Mouse (Mus musculus) lung, embryonic 15.5 days (tissue): Measurements from ENCODE around the gene 1700034J05Rik. TPM values are rescaled to one million over a fixed set of nuclear protein-coding genes. Genes with fewer than 3 reads are reported as not detected.

Experiments
- ATAC-seq: fragments of 200-750 bp; cut with Nextera tagmentation; 2 replicates; pipeline ENCODE4 v1.8.0; 2017; ENCODE audit warnings: moderate number of reproducible peaks, borderline replicate concordance; ENCODE audit not compliant: low FRiP score, low TSS enrichment; ENCODE audit errors: extremely low read depth
- H3K27ac ChIP-seq: fragments of 300-500 bp; sonication (generic); 2 replicates; pipeline ENCODE4 v1.5.1; 2015; ENCODE audit warnings: moderate library complexity, mild to moderate bottlenecking, inconsistent platforms
- H3K27me3 ChIP-seq: fragments of 300-500 bp; sonication (generic); 2 replicates; pipeline ENCODE4 v1.6.1; 2015; ENCODE audit warnings: inconsistent platforms
- H3K36me3 ChIP-seq: fragments of 300-500 bp; sonication (generic); 2 replicates; pipeline ENCODE4 v1.6.1; 2015; ENCODE audit warnings: inconsistent platforms
- H3K4me1 ChIP-seq: fragments of 300-500 bp; sonication (generic); 2 replicates; pipeline ENCODE4 v1.6.1; 2015; ENCODE audit warnings: inconsistent platforms
- H3K4me2 ChIP-seq: fragments of 300-500 bp; sonication (generic); 2 replicates; pipeline ENCODE4 v1.6.1; 2015; ENCODE audit warnings: inconsistent platforms, mild to moderate bottlenecking, moderate library complexity
- H3K4me3 ChIP-seq: fragments of 300-500 bp; sonication (generic); 2 replicates; pipeline ENCODE4 v1.5.1; 2015; ENCODE audit warnings: mild to moderate bottlenecking, inconsistent platforms
- H3K9ac ChIP-seq: fragments of 300-500 bp; sonication (generic); 2 replicates; pipeline ENCODE4 v1.6.1; 2015; ENCODE audit warnings: inconsistent platforms
- H3K9me3 ChIP-seq: fragments of 300-500 bp; sonication (generic); 2 replicates; pipeline ENCODE4 v1.6.1; 2016; ENCODE audit warnings: inconsistent platforms
- WGBS: fragments of 180-500 bp; shearing (Covaris S2); methylation state at CpG from one replicate; pipeline ENCODE4 v1.1.7; 2015; 5-methylcytosine and 5-hydroxymethylcytosine counted together
- polyA plus RNA-seq: library from polyadenylated mRNA; unstranded; fragments of >200 nt; fragmentation: Nextera tagmentation; extraction: Ambion mirVana; gene quantifications from 2 replicates; pipeline ENCODE4 v1.2.1, GENCODE M21; 2015

The 1700034J05Rik gene
- 0.10 and 0.16 TPM in 2 replicates for polyA plus RNA-seq

DNA sequence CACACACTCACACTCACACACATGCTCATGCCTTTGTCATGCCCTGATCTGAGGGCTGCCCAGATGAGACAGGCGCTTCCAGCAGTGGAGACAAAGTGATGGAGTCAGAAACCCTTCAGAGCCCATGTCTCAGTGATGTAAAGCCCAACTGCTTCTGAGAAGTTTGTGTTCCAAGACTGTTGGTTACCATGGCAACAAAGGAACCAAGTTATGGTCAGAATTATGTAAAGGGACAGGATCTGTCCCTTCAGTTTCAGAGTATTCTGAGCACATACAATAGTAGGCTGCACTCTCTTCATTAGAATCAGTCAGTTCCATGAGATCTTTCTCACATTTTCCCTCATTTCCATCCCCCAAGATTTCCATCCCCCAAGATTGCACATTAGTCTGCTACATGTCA is at the start of gene 1700034J05Rik:
Gene 1700034J05Rik, minus strand, starts transcription at position 165 of the 400 bp plus-strand sequence.
- H3K9me3 ChIP-seq = no peaks in the 10 kb centered on the region
- H3K27ac ChIP-seq = no peak within 1 kb of the TSS
- no peak within 1 kb of the TSS for H3K9ac ChIP-seq
- no peak within 1 kb of the TSS for H3K4me3 ChIP-seq
- H3K4me2 ChIP-seq = no peak within 1 kb of the TSS
- 87% methylated on average over 1 of the region's 1 CpGs for WGBS
- peaks cover 12% of the 10 kb centered on the region for H3K4me1 ChIP-seq
- H3K36me3 ChIP-seq = no peaks in the 10 kb centered on the region
- H3K27me3 ChIP-seq = no peaks in the 10 kb centered on the region
- ATAC-seq = no peak

DNA sequence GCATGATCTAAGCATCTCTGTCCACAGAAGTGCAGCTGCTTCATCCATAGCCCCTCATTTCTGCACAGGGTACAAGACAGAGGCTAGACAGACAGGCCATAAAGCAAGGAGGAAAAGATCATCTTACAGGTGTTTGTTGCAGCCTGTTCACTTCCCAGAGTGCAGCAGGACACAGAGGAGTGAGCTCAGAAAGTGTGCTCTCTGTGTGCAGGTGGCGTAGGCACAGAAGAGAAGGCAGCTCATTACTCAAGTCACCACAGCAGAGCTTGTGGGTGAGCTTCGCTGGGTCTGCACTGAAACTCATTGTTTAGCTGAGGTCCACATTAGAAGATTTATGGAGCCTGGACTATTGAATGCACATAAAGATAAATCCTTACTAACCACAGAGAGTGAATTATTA is 45.5 kb upstream of the 1700034J05Rik start:
- Histone ChIP-seq H3K27ac (no peak overlapping the region), H3K4me3 (no peak overlapping the region), H3K36me3 (peaks cover 35% of the 10 kb centered on the region), H3K27me3 (no peaks in the 10 kb centered on the region), H3K4me1 (no peaks in the 10 kb centered on the region), H3K9me3 (no peaks in the 10 kb centered on the region), H3K9ac (no peak overlapping the region), H3K4me2 (no peak overlapping the region)
- 75% methylated on average over 2 of the region's 2 CpGs for WGBS
- ATAC-seq = no peak

- H3K4me1 ChIP-seq = no peaks in the 10 kb centered on the region
- ATAC-seq = no peak
- H3K4me2 ChIP-seq = no peak overlapping the region
- H3K4me3 ChIP-seq = no peak overlapping the region
- no peak overlapping the region for H3K9ac ChIP-seq
- no peaks in the 10 kb centered on the region for H3K27me3 ChIP-seq
- 81% methylated on average over 9 of the region's 9 CpGs for WGBS
- no peaks in the 10 kb centered on the region for H3K9me3 ChIP-seq
- peaks cover 35% of the 10 kb centered on the region for H3K36me3 ChIP-seq
- H3K27ac ChIP-seq = no peak overlapping the region
These were observed 45.1 kb upstream of the 1700034J05Rik start for GRCm38 (mm10) chr6:146999302-146999701.

DNA sequence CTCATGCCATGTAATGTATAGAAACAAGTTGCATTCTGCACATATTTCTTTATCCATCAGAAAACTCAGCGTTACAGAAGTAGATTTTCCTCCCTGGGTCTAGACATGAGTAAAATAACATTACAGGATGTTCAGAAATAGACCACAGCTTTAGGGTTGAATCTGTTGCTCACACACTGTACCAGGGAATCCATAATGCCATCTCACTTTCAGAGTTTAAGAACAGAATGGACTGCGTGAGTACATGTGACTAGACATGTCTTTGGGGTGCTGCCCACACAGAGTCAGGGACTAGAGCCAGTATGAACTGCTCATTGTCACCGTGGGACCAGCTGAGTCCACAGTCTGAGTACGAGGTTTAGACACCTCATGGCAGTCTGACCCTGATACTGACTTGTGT is 44.5 kb upstream of the 1700034J05Rik start:
- Histone ChIP-seq H3K4me1 (no peaks in the 10 kb centered on the region), H3K36me3 (peaks cover 35% of the 10 kb centered on the region)
- 82% methylated on average over 4 of the region's 4 CpGs for WGBS

DNA sequence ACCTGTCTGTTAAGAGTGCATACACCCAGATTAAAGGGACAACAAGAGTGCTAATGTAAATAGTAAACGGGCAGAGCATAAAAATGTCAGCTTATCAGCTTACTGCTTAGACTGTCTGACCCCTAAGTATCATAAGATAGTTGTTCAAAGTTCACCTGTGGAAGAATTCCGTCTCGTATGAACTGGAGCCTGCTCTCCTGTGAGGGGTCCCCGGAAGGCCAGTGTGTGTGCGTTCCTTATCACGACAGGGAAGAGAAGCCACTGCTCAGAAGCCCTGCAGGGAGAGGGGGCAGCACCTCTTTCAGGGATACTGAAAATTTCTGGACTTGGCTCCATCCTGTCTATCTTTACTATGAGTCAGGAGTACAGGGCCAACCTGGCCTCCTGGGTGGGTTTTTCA is 42.8 kb upstream of the 1700034J05Rik start:
- Histone ChIP-seq H3K27ac (no peak overlapping the region), H3K36me3 (peaks cover 23% of the 10 kb centered on the region), H3K4me2 (no peak overlapping the region), H3K4me1 (no peaks in the 10 kb centered on the region), H3K4me3 (no peak overlapping the region), H3K27me3 (no peaks in the 10 kb centered on the region), H3K9ac (no peak overlapping the region), H3K9me3 (no peaks in the 10 kb centered on the region)
- no peak for ATAC-seq
- WGBS = 52% methylated on average over 6 of the region's 6 CpGs

More for the DNA sequence above, 44.5 kb upstream of the 1700034J05Rik start:
- no peak for ATAC-seq
- H3K27ac ChIP-seq = no peak overlapping the region
- H3K9me3 ChIP-seq = no peaks in the 10 kb centered on the region
- H3K4me2 ChIP-seq = no peak overlapping the region
- H3K4me3 ChIP-seq = no peak overlapping the region
- no peak overlapping the region for H3K9ac ChIP-seq
- no peaks in the 10 kb centered on the region for H3K27me3 ChIP-seq

DNA sequence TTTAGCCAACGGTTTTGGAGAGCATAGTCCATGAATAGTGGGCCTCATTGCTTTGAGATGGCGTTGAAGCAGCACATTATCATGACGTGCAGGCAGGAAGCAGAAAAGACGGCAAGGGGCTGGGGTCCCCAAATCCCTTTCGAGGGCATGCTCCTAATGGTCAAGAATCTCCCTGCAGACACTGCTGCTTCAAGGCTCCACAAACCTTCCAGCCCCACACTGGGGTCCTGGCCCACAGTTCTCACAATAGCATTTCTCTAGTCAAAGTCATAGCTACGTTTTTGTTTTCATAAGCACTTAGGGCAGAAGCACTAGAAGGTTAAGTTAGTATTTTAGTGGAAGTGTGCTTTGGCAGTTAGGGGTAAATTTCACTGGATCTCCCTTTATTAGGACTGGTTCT is 41.7 kb upstream of the 1700034J05Rik start:
- Histone ChIP-seq H3K36me3 (peaks cover 21% of the 10 kb centered on the region), H3K27me3 (no peaks in the 10 kb centered on the region), H3K9me3 (no peaks in the 10 kb centered on the region), H3K4me2 (no peak overlapping the region), H3K4me1 (no peaks in the 10 kb centered on the region), H3K27ac (no peak overlapping the region), H3K4me3 (no peak overlapping the region), H3K9ac (no peak overlapping the region)
- WGBS = 82% methylated on average over 6 of the region's 6 CpGs
- ATAC-seq = no peak

- peaks cover 18% of the 10 kb centered on the region; the same call in 1 of the 2 replicates for H3K36me3 ChIP-seq
- WGBS = 87% methylated on average over 2 of the region's 2 CpGs
- no peaks in the 10 kb centered on the region for H3K4me1 ChIP-seq
- no peak overlapping the region for H3K27ac ChIP-seq
- no peak for ATAC-seq
- no peak overlapping the region for H3K9ac ChIP-seq
- no peaks in the 10 kb centered on the region for H3K27me3 ChIP-seq
- no peak overlapping the region for H3K4me3 ChIP-seq
- no peaks in the 10 kb centered on the region for H3K9me3 ChIP-seq
- H3K4me2 ChIP-seq = no peak overlapping the region
These were observed 41.2 kb upstream of the 1700034J05Rik start for GRCm38 (mm10) chr6:146995391-146995790.

DNA sequence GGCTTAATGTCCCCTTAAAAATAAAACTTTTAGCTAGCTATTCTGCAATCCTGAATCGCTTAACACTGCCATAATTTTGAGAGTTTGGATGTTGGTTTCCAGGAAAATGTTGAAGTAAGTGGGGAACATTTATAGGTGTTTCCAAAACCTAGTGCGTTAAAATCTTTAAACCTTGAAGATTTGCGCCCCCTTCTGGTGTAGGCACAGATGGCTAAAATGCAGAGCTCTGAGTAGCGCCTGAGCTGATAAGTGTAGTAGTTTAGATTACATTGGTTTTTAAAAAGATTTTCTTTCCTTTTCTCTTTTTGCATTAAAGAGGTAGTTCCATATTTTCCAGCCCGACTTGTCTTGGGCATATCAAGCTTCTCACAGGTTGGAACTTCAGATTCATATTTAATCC is 40.0 kb upstream of the 1700034J05Rik start:
- Histone ChIP-seq H3K36me3 (peaks cover 12% of the 10 kb centered on the region; the same call in 1 of the 2 replicates), H3K4me3 (no peak overlapping the region), H3K9ac (no peak overlapping the region), H3K4me2 (no peak overlapping the region), H3K27me3 (no peaks in the 10 kb centered on the region), H3K27ac (no peak overlapping the region), H3K9me3 (no peaks in the 10 kb centered on the region), H3K4me1 (no peaks in the 10 kb centered on the region)
- WGBS = 37% methylated on average over 5 of the region's 5 CpGs
- ATAC-seq = no peak

- no peak overlapping the region for H3K9ac ChIP-seq
- no peaks in the 10 kb centered on the region for H3K9me3 ChIP-seq
- no peak for ATAC-seq
- 63% methylated on average over 3 of the region's 3 CpGs for WGBS
- H3K27ac ChIP-seq = no peak overlapping the region
- no peak overlapping the region for H3K4me2 ChIP-seq
- no peaks in the 10 kb centered on the region for H3K36me3 ChIP-seq
- H3K4me3 ChIP-seq = no peak overlapping the region
- H3K4me1 ChIP-seq = peaks cover 7% of the 10 kb centered on the region
- no peaks in the 10 kb centered on the region for H3K27me3 ChIP-seq
These were observed 30.3 kb upstream of the 1700034J05Rik start for GRCm38 (mm10) chr6:146984569-146984968.

DNA sequence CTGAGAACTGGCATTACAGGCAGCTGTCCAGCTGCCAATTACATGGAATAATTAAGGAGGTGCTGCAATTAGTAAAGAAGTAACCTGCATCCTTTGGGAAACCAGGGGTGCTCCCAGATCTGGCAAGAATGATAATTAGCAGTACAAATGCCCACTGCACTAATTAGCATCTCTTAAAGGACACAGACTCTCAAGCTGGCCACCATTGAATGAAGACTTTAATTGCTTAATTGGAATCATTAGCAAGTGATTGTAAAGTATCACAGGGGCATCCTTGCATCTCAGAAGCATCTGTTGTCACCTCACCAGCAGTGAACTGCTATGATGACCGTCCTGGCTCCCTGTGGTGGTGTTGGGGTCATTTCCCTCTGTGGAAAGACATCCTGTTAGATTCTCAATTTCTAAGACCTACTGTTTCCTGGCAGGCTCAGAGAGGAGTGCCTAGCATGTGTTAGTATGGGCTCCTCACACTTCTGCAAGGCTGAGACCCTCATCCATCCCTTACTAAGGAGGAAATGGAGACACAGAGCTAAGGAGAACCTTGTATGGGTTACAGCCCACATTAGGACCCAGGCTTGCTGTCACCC is 27.1 kb upstream of the 1700034J05Rik start:
- Histone ChIP-seq H3K4me2 (no peak overlapping the region), H3K4me1 (peaks cover 19% of the 10 kb centered on the region), H3K9me3 (no peaks in the 10 kb centered on the region), H3K27ac (no peak overlapping the region), H3K36me3 (peaks cover 10% of the 10 kb centered on the region), H3K27me3 (no peaks in the 10 kb centered on the region), H3K4me3 (no peak overlapping the region), H3K9ac (no peak overlapping the region)
- ATAC-seq = no peak
- WGBS = 77% methylated on average over 1 of the region's 1 CpGs

- WGBS = 37% methylated on average over 3 of the region's 3 CpGs
- 0 out of 2 replicates have a peak overlapping the region, but pooled peaks have one; percentile 14 for H3K4me2 ChIP-seq
- H3K9ac ChIP-seq = no peak overlapping the region
- H3K9me3 ChIP-seq = no peaks in the 10 kb centered on the region
- H3K36me3 ChIP-seq = peaks cover 10% of the 10 kb centered on the region
- peaks cover 19% of the 10 kb centered on the region for H3K4me1 ChIP-seq
- peak overlapping the region; percentile 85 for H3K27ac ChIP-seq
- no peak overlapping the region for H3K4me3 ChIP-seq
- H3K27me3 ChIP-seq = no peaks in the 10 kb centered on the region
- peak; percentile 70; the same call in 1 of the 2 replicates for ATAC-seq
These were observed 25.7 kb upstream of the 1700034J05Rik start for GRCm38 (mm10) chr6:146979953-146980352.

DNA sequence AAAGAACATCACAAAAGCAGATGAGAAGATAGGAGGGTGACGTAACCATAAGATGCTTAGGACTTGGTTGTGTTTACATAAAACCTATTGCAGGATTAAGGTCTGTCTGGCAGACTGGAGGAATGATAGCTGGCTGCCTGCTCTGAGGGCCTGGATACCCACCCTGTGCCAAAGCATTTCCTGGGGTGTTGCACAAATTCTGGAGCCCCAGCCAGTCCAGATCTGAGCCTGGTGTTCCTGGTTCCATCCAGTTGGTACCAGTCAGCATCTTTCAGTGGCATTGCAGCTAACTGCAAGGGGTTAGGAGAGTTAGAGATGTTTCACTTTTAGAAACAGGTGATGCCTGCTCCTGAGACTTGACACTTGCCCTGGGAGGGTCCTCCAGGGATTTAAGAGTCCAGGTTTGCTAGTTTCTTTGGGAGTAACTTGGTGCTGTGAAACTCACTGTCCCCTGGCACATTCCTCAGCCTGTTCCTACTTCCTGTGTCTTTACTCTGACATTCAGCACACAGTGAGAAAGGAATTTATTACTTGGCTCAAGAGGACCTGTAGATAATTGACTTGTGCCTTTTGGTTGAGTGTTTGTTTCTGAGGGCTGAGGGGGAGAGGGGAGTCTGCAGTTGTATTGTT is 25.0 kb upstream of the 1700034J05Rik start:
- Histone ChIP-seq H3K9me3 (no peaks in the 10 kb centered on the region), H3K9ac (no peak overlapping the region), H3K4me2 (peak overlapping the region; percentile 14; the same call in 1 of the 2 replicates), H3K36me3 (peaks cover 10% of the 10 kb centered on the region), H3K4me3 (no peak overlapping the region), H3K4me1 (peaks cover 19% of the 10 kb centered on the region), H3K27ac (peak overlapping the region; percentile 85), H3K27me3 (no peaks in the 10 kb centered on the region)
- ATAC-seq = peak; percentile 62; the same call in 1 of the 2 replicates
- 30% methylated on average over 1 of the region's 1 CpGs for WGBS
